Mouse (Mus musculus): ENCODE measurements around the gene Fmnl1.
"Not testable (repeated sequence)": the region's sequence is repeated elsewhere in the genome, so short reads cannot be mapped to it uniquely, and the experiment has no call there.

DNA sequence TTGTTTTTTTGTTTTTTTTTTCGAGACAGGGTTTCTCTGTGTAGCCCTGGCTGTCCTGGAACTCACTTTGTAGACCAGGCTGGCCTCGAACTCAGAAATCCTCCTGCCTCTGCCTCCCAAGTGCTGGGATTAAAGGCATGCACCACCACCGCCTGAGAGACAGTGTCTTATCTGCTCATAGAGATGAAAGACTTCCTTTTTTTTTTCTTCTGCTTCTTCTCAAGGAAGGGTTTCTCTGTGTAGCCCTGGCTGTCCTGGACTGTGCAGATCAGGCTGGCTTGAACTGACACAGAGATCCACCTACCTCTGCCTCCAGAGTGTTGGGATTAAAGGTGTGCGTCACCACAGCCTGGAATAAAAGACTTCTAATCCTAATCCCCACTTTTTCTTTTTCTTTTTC is 51.8 kb downstream of the Fmnl1 start:
- not testable (repeated sequence) for TF ChIP-seq CTCF (IDR thresholded peaks at IDR 0.05; ENCODE audit: control insufficient read depth, insufficient read depth, insufficient read length); MAX (IDR thresholded peaks at IDR 0.05); USF1 (IDR thresholded peaks at IDR 0.05; ENCODE audit: low read depth); MYOD1 (IDR thresholded peaks at IDR 0.05; ENCODE audit: control insufficient read depth, insufficient read length, low read depth)

All from C2C12 (cell line).